Mouse (Mus musculus) heart, embryonic 10.5 days (tissue): ENCODE measurements around the gene C130026I21Rik. TPM values are rescaled to one million over a fixed set of nuclear protein-coding genes. Genes with fewer than 3 reads are reported as not detected.

ENCODE experiments used
- microRNA-seq: library from miRNA; unstranded; fragments of <30 nt; microRNA quantifications from one replicate; pipeline ENCODE4, GENCODE M21; 2017
- polyA plus RNA-seq: library from polyadenylated mRNA; unstranded; fragments of >200 nt; fragmentation: Nextera tagmentation; extraction: Ambion mirVana; gene quantifications from 2 replicates; pipeline ENCODE4 v1.2.1, GENCODE M21; 2016

The C130026I21Rik gene
- polyA plus RNA-seq, 1 experiment from 2014 or later = not detected

Small RNA genes within 50 kb of the gene (microRNA-seq; reads per million reads assigned to microRNA genes)
- not detected for gene Gm27907

Other genes with a start within 250 kb of the C130026I21Rik start
- gene Gm10553, start 170.4 kb downstream of the C130026I21Rik start, polyA plus RNA-seq = not detected in 2 replicates
- not detected in 2 replicates for gene A530032D15Rik, start 160.7 kb downstream of the C130026I21Rik start, polyA plus RNA-seq